In the genomic region with DNA sequence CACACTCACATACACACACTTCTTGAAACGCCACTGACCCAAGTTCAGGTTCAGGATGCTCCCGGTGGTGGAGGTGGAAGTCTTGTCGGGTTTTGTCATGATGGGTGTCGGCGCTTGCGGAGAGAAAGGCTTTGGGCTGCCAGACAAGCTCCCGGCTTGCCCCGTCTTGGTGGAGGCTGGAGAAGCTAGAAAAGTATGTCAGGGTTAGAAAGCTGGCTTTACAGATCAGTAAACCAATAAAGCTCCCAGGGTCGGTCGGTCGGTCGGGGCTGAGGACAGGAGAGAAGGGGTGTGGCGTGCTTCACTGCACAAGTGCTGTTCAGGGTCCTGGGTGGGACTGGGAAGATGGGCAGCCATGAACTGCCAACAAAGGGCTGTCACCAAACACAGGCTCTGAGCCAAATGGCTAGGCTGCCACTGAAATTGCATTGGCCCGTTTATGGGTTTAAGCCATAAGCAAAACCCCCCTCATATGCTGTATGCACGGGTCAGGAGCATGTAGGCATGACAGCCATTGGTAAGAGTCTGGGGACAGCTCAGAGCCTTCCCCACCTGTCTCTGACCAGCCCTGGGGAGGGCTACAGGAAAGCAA, we compare ENCODE assay signal across 13 mouse cellular contexts.
DNase-seq lines count a peak whose midpoint lies in the region; ATAC-seq lines count a peak whose summit lies in the region.
"Had no signal": no experiment of that assay in that cellular context is flagged by ENCODE, and none has a peak within 500 bp of the region (broad histone marks: within the 10 kb centered on the region; RNA-seq: fewer than 3 reads in every experiment).

No protein-coding gene starts in this region.

- no peak for ATAC-seq in heart, embryonic 11.5 days (replicated peaks; ENCODE audit: insufficient number of reproducible peaks, low FRiP score, low TSS enrichment)
- no peak for ATAC-seq in midbrain, embryonic 11.5 days (ENCODE audit: low FRiP score)
- ATAC-seq in embryonic facial prominence, embryonic 15.5 days (ENCODE audit: insufficient number of reproducible peaks, low FRiP score, low TSS enrichment, low read depth) = no peak
- ATAC-seq in stomach, embryonic 16.5 days (ENCODE audit: insufficient read depth, low FRiP score) = no peak

- H3K27me3 ChIP-seq in heart, embryonic 11.5 days (ENCODE audit: control insufficient read depth, insufficient read depth, low read length) = no peaks in the 10 kb centered on the region
- no peaks in the 10 kb centered on the region for H3K27me3 ChIP-seq in midbrain, embryonic 10.5 days (ENCODE audit: low read depth, poor library complexity, severe bottlenecking)
- no peaks in the 10 kb centered on the region for H3K27me3 ChIP-seq in midbrain, embryonic 11.5 days (ENCODE audit: control insufficient read depth, insufficient read depth, low read length)
- H3K27me3 ChIP-seq in embryonic facial prominence, embryonic 15.5 days = no peaks in the 10 kb centered on the region
- no peaks in the 10 kb centered on the region for H3K27me3 ChIP-seq in stomach, embryonic 16.5 days (ENCODE audit: control insufficient read depth, insufficient read depth, low read length)
- H3K27me3 ChIP-seq: liver, embryonic 13.5 days had no signal

- no peak overlapping the region for H3K4me3 ChIP-seq in heart, embryonic 11.5 days (ENCODE audit: low read depth, low read length)
- no peak overlapping the region for H3K4me3 ChIP-seq in midbrain, embryonic 10.5 days
- H3K4me3 ChIP-seq in midbrain, embryonic 11.5 days (ENCODE audit: low read depth, low read length) = no peak overlapping the region
- H3K4me3 ChIP-seq in embryonic facial prominence, embryonic 15.5 days (replicated peaks) = no peak overlapping the region
- no peak overlapping the region for H3K4me3 ChIP-seq in stomach, embryonic 16.5 days (replicated peaks; ENCODE audit: low read length)
- H3K4me3 ChIP-seq: liver, embryonic 13.5 days had no signal

- no peaks in the 10 kb centered on the region for H3K9me3 ChIP-seq in heart, embryonic 11.5 days (replicated peaks; ENCODE audit: control insufficient read depth, low read length)
- H3K9me3 ChIP-seq in midbrain, embryonic 10.5 days (replicated peaks) = no peaks in the 10 kb centered on the region
- no peaks in the 10 kb centered on the region for H3K9me3 ChIP-seq in midbrain, embryonic 11.5 days (ENCODE audit: control insufficient read depth, low read length)
- H3K9me3 ChIP-seq in embryonic facial prominence, embryonic 15.5 days (replicated peaks) = no peaks in the 10 kb centered on the region
- no peaks in the 10 kb centered on the region for H3K9me3 ChIP-seq in stomach, embryonic 16.5 days (replicated peaks; ENCODE audit: control insufficient read depth, low read length)
- H3K9me3 ChIP-seq: liver, embryonic 13.5 days had no signal

- no peak for DNase-seq in heart, postnatal 25 days (ENCODE audit: low spot score)
- DNase-seq in midbrain, embryonic 10.5 days (ENCODE audit: low spot score) = no peak
- no peak for DNase-seq in midbrain, embryonic 11.5 days (ENCODE audit: low spot score, missing footprints)
- no peak for DNase-seq in left cerebral cortex, postnatal 10 days (ENCODE audit: extremely low spot score in 1 of 2, low spot score in 2 of 2)
- DNase-seq: adrenal gland, postnatal 36 days; cerebellum, adult 11 months; layer of hippocampus, postnatal 36 days; liver, embryonic 13.5 days; lung, postnatal 36 days; right cerebral cortex, postnatal 4 days had no signal

- peak overlapping the region; percentile 54 for H3K27ac ChIP-seq in heart, embryonic 11.5 days (ENCODE audit: low read depth, low read length)
- 0 out of 2 replicates have a peak overlapping the region, but pooled peaks have one; percentile 33 for H3K27ac ChIP-seq in midbrain, embryonic 10.5 days (replicated peaks)
- H3K27ac ChIP-seq in midbrain, embryonic 11.5 days (ENCODE audit: low read depth, low read length) = no peak overlapping the region
- H3K27ac ChIP-seq in embryonic facial prominence, embryonic 15.5 days (replicated peaks) = peak overlapping the region; percentile 77
- H3K27ac ChIP-seq in stomach, embryonic 16.5 days (ENCODE audit: low read length) = peak overlapping the region; percentile 71
- H3K27ac ChIP-seq: liver, embryonic 13.5 days had no signal

- H3K4me1 ChIP-seq in heart, embryonic 11.5 days (ENCODE audit: control insufficient read depth, insufficient read depth, low read length) = peaks cover 22% of the 10 kb centered on the region
- peaks cover 9% of the 10 kb centered on the region; the same call in 1 of the 2 replicates for H3K4me1 ChIP-seq in midbrain, embryonic 10.5 days
- H3K4me1 ChIP-seq in midbrain, embryonic 11.5 days (ENCODE audit: control insufficient read depth, insufficient read depth, low read length) = no peaks in the 10 kb centered on the region
- 0 out of 2 replicates have a peak, but pooled peaks cover 10% of the 10 kb centered on the region for H3K4me1 ChIP-seq in embryonic facial prominence, embryonic 15.5 days
- no peaks in the 10 kb centered on the region for H3K4me1 ChIP-seq in stomach, embryonic 16.5 days (ENCODE audit: control insufficient read depth, insufficient read depth, low read length)
- H3K4me1 ChIP-seq: liver, embryonic 13.5 days had no signal

- intact Hi-C loops in heart, postnatal 25 days (cut with DNase I) = loop anchor here (2.0 kb wide), 1 partner anchor 226 kb away; no protein-coding TSS in a partner anchor
- intact Hi-C loops in left cerebral cortex, postnatal 10 days (cut with DNase I) = loop anchor here (5.0 kb wide), 1 partner anchor 67 kb away; no protein-coding TSS in a partner anchor

- H3K9ac ChIP-seq in heart, embryonic 11.5 days (ENCODE audit: low read depth, low read length) = no peak overlapping the region
- H3K9ac ChIP-seq in midbrain, embryonic 11.5 days (ENCODE audit: low read length) = no peak overlapping the region
- no peak overlapping the region for H3K9ac ChIP-seq in embryonic facial prominence, embryonic 15.5 days
- H3K9ac ChIP-seq in stomach, embryonic 16.5 days (ENCODE audit: low read length) = no peak overlapping the region
- H3K9ac ChIP-seq: liver, embryonic 13.5 days had no signal

- peaks cover 20% of the 10 kb centered on the region for H3K36me3 ChIP-seq in heart, embryonic 11.5 days (ENCODE audit: control insufficient read depth, insufficient read depth, low read length)
- H3K36me3 ChIP-seq in midbrain, embryonic 10.5 days = peaks cover 98% of the 10 kb centered on the region
- peaks cover 18% of the 10 kb centered on the region for H3K36me3 ChIP-seq in midbrain, embryonic 11.5 days (ENCODE audit: control insufficient read depth, insufficient read depth, low read length)
- H3K36me3 ChIP-seq in embryonic facial prominence, embryonic 15.5 days = peaks cover 55% of the 10 kb centered on the region
- no peaks in the 10 kb centered on the region; the same call in 1 of the 2 replicates for H3K36me3 ChIP-seq in stomach, embryonic 16.5 days (ENCODE audit: control insufficient read depth, insufficient read depth, low read length)

- 75% methylated on average over 15 of the region's 15 CpGs for WGBS in heart, embryonic 11.5 days (ENCODE audit: insufficient replicate concordance)
- 87% methylated on average over 15 of the region's 15 CpGs for WGBS in midbrain, embryonic 10.5 days
- WGBS in midbrain, embryonic 11.5 days = 85% methylated on average over 15 of the region's 15 CpGs
- WGBS in embryonic facial prominence, embryonic 15.5 days = 64% methylated on average over 15 of the region's 15 CpGs
- WGBS in stomach, embryonic 16.5 days = 62% methylated on average over 15 of the region's 15 CpGs

- H3K4me2 ChIP-seq in heart, embryonic 11.5 days = no peak overlapping the region
- no peak overlapping the region for H3K4me2 ChIP-seq in midbrain, embryonic 11.5 days
- H3K4me2 ChIP-seq in embryonic facial prominence, embryonic 15.5 days (replicated peaks) = no peak overlapping the region
- no peak overlapping the region for H3K4me2 ChIP-seq in stomach, embryonic 16.5 days (ENCODE audit: low read depth, low read length)
- H3K4me2 ChIP-seq: liver, embryonic 13.5 days had no signal
